Mouse (Mus musculus): Measurements from ENCODE around the gene Gm17490. TPM values are rescaled to one million over a fixed set of nuclear protein-coding genes. Genes with fewer than 3 reads are reported as not detected.
"Not testable (repeated sequence)": the region's sequence is repeated elsewhere in the genome, so short reads cannot be mapped to it uniquely, and the experiment has no call there.

Gene Gm17490
- total and polyA plus RNA-seq, 2 experiments from 2014 or later = not detected

DNA sequence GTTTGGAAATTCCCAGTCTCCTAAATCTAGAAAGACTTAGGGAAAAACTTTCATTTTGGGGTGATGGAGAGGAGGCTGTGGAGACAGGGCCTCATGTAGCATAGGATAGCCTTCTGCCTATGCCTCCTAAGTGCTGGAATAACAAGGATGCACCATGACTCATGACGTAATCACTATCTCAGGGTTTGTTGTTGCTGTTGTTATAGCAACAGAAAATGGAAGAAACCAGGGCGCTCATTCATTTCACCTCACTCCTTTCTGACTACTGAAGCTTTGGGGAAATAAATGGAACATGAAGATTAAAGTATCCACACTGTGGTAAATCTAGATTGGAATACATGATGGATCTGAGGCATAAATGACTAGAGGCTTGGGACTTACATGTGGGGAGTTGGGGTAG, 2.3 kb downstream of the Gm17490 start:
- H3K27ac ChIP-seq (ENCODE audit: low read depth) = no peak overlapping the region
- no peak overlapping the region for H3K4me3 ChIP-seq (ENCODE audit: low read depth, low read length)
- no peak overlapping the region for H3K9ac ChIP-seq (replicated peaks; ENCODE audit: low read depth, low read length)
- H3K9me3 ChIP-seq (replicated peaks; ENCODE audit: control insufficient read depth, low read length) = no peaks in the 10 kb centered on the region
- 57% methylated on average over 2 of the region's 2 CpGs for WGBS
- H3K36me3 ChIP-seq (replicated peaks; ENCODE audit: control insufficient read depth, insufficient read depth, low read length) = no peaks in the 10 kb centered on the region
- no peaks in the 10 kb centered on the region for H3K4me1 ChIP-seq (ENCODE audit: control insufficient read depth, insufficient read depth)
- TF ChIP-seq EP300 (IDR thresholded peaks at IDR 0.05; ENCODE audit: low read depth) = no peak
- TF ChIP-seq CTCF (IDR thresholded peaks at IDR 0.05; ENCODE audit: low read depth) = no peak
- H3K27me3 ChIP-seq (ENCODE audit: control insufficient read depth, insufficient read depth, low read length) = no peaks in the 10 kb centered on the region
- DNase-seq (ENCODE audit: low spot score) (no peak), ATAC-seq (ENCODE audit: insufficient read depth, low read depth) (no peak)
- H3K4me2 ChIP-seq (ENCODE audit: low read depth, low read length) = no peak overlapping the region

DNA sequence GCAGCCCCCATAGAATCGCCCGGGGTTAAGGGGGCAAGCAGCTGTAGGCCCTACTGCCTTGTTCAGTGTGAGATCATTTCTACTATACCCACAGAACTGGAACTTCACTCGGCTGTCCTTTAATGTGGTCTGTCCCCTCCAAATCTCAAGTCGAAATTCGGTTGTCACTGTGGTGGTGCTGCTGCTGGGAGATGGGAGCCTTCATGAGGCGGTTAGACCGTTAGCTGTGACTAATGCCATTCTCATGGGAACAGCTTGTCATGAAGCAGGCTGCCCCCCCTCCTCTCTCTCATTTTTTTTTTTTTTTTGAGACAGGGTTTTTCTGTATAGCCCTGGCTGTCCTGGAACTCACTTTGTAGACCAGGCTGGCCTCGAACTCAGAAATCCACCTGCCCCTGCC, 2.9 kb downstream of the Gm17490 start:
- H3K4me2 ChIP-seq (ENCODE audit: low read depth, low read length) = no peak overlapping the region
- DNase-seq (ENCODE audit: low spot score) (no peak), ATAC-seq (ENCODE audit: insufficient read depth, low read depth) (no peak)
- no peaks in the 10 kb centered on the region for H3K27me3 ChIP-seq (ENCODE audit: control insufficient read depth, insufficient read depth, low read length)
- no peak overlapping the region for H3K27ac ChIP-seq (ENCODE audit: low read depth)
- TF ChIP-seq CTCF (IDR thresholded peaks at IDR 0.05; ENCODE audit: low read depth) (no peak), EP300 (IDR thresholded peaks at IDR 0.05; ENCODE audit: low read depth) (no peak)
- H3K9ac ChIP-seq (replicated peaks; ENCODE audit: low read depth, low read length) = no peak overlapping the region
- H3K4me3 ChIP-seq (ENCODE audit: low read depth, low read length) = no peak overlapping the region
- WGBS = 78% methylated on average over 8 of the region's 8 CpGs
- no peaks in the 10 kb centered on the region for H3K36me3 ChIP-seq (replicated peaks; ENCODE audit: control insufficient read depth, insufficient read depth, low read length)
- no peaks in the 10 kb centered on the region for H3K9me3 ChIP-seq (replicated peaks; ENCODE audit: control insufficient read depth, low read length)
- no peaks in the 10 kb centered on the region for H3K4me1 ChIP-seq (ENCODE audit: control insufficient read depth, insufficient read depth)

DNA sequence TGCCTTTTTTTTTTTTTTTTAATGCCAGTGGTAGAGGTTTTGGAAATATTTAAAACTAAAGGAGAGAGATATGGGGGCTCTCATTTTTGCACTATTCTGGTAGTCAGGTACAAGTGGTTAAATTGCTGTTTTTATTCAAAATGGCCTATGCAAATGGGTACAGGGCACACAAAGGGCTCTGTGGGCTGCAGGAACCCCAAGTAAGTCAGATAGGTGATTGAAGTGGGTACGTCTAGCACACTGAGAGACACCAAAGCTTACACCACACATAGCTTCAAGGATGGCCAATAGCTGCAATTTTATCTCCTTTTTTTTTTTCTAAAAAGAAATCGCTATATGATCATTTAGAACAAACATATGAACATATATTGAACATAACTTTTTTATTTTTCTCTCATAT, 6.5 kb downstream of the Gm17490 start:
- ATAC-seq (ENCODE audit: insufficient read depth, low read depth) = no peak
- no peak overlapping the region for H3K4me3 ChIP-seq (ENCODE audit: low read depth, low read length)
- H3K9me3 ChIP-seq (replicated peaks; ENCODE audit: control insufficient read depth, low read length) = no peaks in the 10 kb centered on the region; the same call in 1 of the 2 replicates
- no peaks in the 10 kb centered on the region for H3K4me1 ChIP-seq (ENCODE audit: control insufficient read depth, insufficient read depth)
- 53% methylated on average over 2 of the region's 2 CpGs for WGBS
- TF ChIP-seq CTCF (IDR thresholded peaks at IDR 0.05; ENCODE audit: low read depth) (no peak), EP300 (IDR thresholded peaks at IDR 0.05; ENCODE audit: low read depth) (no peak)
- no peak overlapping the region for H3K4me2 ChIP-seq (ENCODE audit: low read depth, low read length)
- H3K27me3 ChIP-seq (ENCODE audit: control insufficient read depth, insufficient read depth, low read length) = no peaks in the 10 kb centered on the region
- H3K9ac ChIP-seq (replicated peaks; ENCODE audit: low read depth, low read length) = no peak overlapping the region
- H3K36me3 ChIP-seq (replicated peaks; ENCODE audit: control insufficient read depth, insufficient read depth, low read length) = no peaks in the 10 kb centered on the region
- no peak overlapping the region for H3K27ac ChIP-seq (ENCODE audit: low read depth)
- DNase-seq (ENCODE audit: low spot score) = no peak

DNA sequence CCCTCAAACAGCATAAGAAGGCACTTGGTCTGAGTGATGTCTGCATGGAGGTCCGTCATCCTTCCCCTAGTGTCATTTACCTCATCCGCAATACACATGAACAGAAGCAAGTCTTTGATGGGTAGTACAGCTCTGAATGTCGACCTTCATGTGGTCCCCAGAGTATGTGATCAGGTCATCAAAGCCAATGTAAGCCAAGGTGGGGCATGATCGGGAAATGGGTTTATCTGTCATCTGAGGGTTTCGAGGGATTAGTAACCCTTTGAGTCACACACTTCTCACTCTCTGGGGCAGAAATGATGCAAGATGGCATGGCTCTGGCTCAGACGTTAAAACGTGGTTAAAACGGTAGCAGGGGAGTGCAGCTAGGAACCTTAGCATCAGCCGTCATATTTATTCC, 9.2 kb downstream of the Gm17490 start:
- H3K9ac ChIP-seq (replicated peaks; ENCODE audit: low read depth, low read length) = no peak overlapping the region
- TF ChIP-seq EP300 (IDR thresholded peaks at IDR 0.05; ENCODE audit: low read depth) = no peak
- TF ChIP-seq CTCF (IDR thresholded peaks at IDR 0.05; ENCODE audit: low read depth) = no peak
- WGBS = 80% methylated on average over 9 of the region's 9 CpGs
- DNase-seq (ENCODE audit: low spot score) = no peak
- H3K27ac ChIP-seq (ENCODE audit: low read depth) = no peak overlapping the region
- H3K4me3 ChIP-seq (ENCODE audit: low read depth, low read length) = no peak overlapping the region
- ATAC-seq (ENCODE audit: insufficient read depth, low read depth) = no peak
- no peaks in the 10 kb centered on the region; the same call in 1 of the 2 replicates for H3K9me3 ChIP-seq (replicated peaks; ENCODE audit: control insufficient read depth, low read length)
- H3K36me3 ChIP-seq (replicated peaks; ENCODE audit: control insufficient read depth, insufficient read depth, low read length) = no peaks in the 10 kb centered on the region
- no peak overlapping the region for H3K4me2 ChIP-seq (ENCODE audit: low read depth, low read length)
- H3K27me3 ChIP-seq (ENCODE audit: control insufficient read depth, insufficient read depth, low read length) = no peaks in the 10 kb centered on the region
- no peaks in the 10 kb centered on the region for H3K4me1 ChIP-seq (ENCODE audit: control insufficient read depth, insufficient read depth)

DNA sequence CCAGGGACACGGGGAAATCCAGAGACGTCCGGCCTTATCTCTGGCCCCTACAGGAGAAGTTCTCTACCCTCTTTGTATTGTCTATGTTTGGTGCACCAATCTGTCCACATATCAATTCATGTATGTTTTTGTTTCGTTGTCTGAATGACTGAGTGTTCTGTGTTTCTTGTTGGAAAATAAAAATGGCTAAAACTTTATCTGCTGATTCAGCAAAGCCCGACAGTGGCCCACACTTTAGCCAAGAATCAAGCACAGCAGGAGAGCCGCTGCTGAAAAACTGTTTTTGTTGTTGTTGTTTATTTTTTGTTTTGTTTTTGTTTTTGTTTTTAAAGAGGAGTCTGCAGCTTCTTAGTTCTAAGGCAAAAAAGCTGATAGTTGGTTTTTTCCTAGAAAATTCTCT, 13.1 kb downstream of the Gm17490 start:
- not testable (repeated sequence) for DNase-seq (ENCODE audit: low spot score)
- 75% methylated on average over 6 of the region's 6 CpGs for WGBS

DNA sequence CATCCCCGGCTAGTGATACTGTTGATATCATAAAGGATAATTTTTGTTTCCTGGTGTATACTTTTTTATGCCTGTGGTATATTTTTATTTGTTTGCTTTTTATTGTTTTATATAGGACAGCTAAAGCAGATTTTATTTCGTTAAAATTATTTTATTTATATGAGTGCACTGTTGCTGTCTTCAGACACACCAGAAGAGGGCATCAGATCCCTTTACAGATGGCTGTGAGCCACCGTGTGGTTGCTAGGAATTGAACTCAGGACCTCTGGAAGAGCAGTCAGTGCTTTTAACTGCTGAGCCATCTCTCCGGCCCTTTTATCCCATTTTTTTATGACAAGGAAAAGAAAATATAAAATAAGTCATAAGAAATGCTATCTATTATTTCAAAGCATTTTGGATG, 19.3 kb downstream of the Gm17490 start:
- not testable (repeated sequence) for H3K36me3 ChIP-seq (replicated peaks; ENCODE audit: control insufficient read depth, insufficient read depth, low read length); H3K4me3 ChIP-seq (ENCODE audit: low read depth, low read length); H3K9ac ChIP-seq (replicated peaks; ENCODE audit: low read depth, low read length); DNase-seq (ENCODE audit: low spot score); H3K9me3 ChIP-seq (replicated peaks; ENCODE audit: control insufficient read depth, low read length); ATAC-seq (ENCODE audit: insufficient read depth, low read depth); H3K4me2 ChIP-seq (ENCODE audit: low read depth, low read length); H3K27ac ChIP-seq (ENCODE audit: low read depth); H3K27me3 ChIP-seq (ENCODE audit: control insufficient read depth, insufficient read depth, low read length); H3K4me1 ChIP-seq (ENCODE audit: control insufficient read depth, insufficient read depth)
- WGBS = 74% methylated on average over 4 of the region's 4 CpGs

More for the DNA sequence above, 13.1 kb downstream of the Gm17490 start:
- not testable (repeated sequence) for H3K27ac ChIP-seq (ENCODE audit: low read depth); H3K9ac ChIP-seq (replicated peaks; ENCODE audit: low read depth, low read length); H3K36me3 ChIP-seq (replicated peaks; ENCODE audit: control insufficient read depth, insufficient read depth, low read length); H3K9me3 ChIP-seq (replicated peaks; ENCODE audit: control insufficient read depth, low read length); H3K4me2 ChIP-seq (ENCODE audit: low read depth, low read length); H3K4me1 ChIP-seq (ENCODE audit: control insufficient read depth, insufficient read depth); H3K27me3 ChIP-seq (ENCODE audit: control insufficient read depth, insufficient read depth, low read length); ATAC-seq (ENCODE audit: insufficient read depth, low read depth); H3K4me3 ChIP-seq (ENCODE audit: low read depth, low read length)

Data from heart, postnatal 0 days (tissue).